Mouse (Mus musculus) spleen, postnatal 36 days (tissue): Measurements from ENCODE around the gene Arhgef12.

Experiments used
- DNase-seq, 2 experiments: peaks; one replicate each; pipeline ENCODE4 v3.0.0; 2022; ENCODE audit warnings: low spot score in 2 of 2, mixed read lengths in 1 of 2

The Arhgef12 gene

DNA sequence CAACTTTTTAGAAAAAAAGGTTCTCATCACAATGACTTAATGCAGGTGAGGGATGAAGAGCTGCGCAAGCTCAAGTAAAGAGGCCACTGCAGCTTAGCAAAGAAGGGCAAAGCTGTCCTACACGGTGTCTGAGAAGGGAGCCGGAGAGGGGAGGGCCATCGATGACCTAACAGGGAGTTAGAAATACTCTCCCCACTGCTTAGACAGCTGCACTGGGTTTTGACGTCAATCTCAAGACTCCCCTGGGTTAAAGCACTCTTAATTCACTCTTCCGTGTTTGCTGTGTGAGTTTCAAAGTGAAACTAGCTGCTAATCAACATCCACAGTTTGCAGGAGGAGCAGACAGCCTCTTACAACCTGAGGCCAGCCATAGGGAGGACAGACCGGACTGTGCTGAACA, 30.9 kb downstream of the Arhgef12 start:
- DNase-seq, result no peak

DNA sequence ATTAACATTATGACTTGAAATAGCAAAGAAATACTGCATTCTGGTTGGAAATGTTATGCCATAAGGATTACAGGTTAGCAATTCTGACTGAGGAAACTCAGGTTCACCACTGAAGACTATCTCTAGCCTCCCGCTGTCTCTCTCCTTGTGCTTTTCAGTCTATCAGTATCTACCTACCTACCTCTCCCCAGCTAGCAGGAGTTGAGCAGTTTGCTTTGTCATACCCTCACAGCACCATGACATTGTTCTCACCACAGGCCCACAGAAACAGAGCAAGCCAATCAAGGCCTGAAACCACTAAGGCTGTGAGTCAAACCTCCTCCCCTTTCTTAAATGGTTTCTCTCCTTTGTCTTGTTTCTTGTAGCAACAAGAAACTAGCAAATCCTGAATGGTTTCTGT, 32.4 kb downstream of the Arhgef12 start:
- DNase-seq, result no peak

DNA sequence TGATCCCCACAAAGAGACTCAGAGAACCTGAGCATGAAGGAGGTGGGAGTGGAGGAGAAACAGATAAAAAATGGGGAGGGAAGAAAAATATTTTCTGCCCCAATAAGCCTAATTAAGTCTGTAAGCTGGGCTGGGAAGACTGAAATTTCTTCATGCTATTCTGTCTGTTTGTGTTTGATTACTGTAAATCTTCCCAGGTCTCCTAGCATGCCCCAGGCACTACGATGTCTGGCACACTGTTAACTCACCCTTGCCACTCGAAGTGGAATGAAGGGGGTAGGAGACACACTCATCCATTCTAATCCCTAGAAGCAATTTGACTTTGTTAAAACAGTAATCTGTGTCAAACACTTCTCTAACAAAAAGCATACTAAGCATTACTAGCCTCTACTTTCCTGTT, 35.3 kb downstream of the Arhgef12 start:
- DNase-seq, result no peak

DNA sequence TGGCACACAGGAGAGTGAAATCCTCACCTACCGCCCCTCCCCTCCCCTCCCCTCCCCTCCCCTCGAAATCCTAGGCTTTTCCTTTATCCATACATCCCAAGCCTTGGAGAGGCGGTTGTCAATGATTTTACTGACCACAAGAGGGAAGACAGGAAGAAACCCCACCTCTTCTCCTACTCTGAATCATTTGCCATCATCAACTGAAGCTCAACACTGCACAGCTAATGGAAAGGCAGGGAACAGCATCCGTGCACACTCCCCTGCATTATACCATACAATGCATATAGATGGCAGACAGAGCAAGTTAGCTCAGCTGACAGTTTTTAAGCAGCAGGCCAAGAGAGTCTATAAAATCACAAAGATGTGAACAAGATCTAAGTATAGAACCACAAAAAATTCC, 35.9 kb downstream of the Arhgef12 start:
- DNase-seq, result no peak

DNA sequence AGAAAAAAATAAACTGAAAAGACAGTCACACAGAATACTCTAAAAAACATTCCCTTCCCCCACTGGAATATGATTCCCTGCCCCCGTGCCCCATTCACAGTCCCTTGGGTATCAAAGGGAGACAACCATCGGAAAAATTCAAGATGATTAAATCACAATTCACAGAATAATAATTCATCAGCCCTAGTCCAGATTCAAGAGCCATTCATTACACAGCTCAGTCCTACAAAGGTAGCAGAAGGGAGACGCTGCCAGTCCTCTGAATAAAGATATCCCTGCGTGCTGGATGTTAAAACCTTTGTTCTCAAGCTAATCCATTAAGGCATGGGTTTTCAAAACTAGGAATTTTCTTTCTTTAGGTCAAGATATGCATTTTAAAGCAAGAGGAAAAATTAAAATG, 36.5 kb downstream of the Arhgef12 start:
- DNase-seq, result no peak

DNA sequence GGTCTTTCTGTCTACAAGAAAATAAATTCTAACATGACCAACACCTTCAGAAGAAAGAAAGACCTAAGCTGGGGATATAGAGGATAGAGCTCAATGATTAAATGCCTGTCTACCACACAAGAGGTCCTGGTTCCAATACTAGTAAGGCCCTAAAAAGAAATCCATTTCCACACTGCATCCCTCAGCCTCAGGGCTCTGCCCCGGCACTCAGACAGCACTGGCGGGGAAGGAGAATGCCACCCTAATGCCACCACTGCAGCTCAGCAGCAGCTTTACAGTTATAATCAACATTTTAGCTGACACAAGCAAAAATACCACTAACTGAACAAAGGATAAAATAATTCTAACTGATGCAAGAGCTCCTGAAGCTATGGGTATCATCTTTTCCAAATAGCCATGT, 36.9 kb downstream of the Arhgef12 start:
- no peak for DNase-seq

DNA sequence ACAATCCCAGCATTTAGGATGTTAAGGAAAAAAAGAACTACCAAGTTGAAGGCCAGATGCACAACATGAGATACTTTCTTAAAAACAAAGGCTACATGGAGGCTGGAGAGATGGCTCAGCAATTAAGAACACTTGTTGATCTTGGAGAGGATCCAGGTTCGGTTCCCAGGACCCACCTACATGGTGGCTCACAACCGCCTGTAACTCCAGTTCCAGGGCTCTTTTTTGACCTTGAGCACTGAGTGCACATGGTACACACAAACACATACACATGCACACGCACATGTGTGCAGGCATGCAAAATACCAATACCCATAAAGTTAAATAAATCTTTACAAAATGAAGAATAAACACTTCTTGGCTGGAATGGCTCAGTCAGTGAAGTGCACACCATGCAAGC, 39.1 kb downstream of the Arhgef12 start:
- no peak for DNase-seq

DNA sequence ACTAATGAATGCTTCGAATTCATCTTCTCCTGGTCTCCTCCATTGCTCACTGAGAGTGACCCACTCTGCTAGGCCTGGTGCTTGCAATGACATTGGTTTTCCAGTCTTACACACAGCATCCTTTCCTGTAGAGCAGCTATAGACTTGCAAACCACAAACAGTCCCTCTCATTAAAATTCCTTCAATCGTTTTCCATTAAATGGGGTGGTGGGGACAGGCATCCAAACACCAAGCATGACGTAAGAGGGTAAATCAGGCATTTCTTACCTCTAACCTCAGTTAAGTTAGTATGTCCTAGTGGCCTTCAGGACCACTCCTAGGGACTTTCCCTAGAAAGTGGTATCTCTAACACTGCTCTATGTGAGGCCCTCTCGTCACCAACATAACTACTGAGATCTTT, 41.8 kb downstream of the Arhgef12 start:
- no peak for DNase-seq

DNA sequence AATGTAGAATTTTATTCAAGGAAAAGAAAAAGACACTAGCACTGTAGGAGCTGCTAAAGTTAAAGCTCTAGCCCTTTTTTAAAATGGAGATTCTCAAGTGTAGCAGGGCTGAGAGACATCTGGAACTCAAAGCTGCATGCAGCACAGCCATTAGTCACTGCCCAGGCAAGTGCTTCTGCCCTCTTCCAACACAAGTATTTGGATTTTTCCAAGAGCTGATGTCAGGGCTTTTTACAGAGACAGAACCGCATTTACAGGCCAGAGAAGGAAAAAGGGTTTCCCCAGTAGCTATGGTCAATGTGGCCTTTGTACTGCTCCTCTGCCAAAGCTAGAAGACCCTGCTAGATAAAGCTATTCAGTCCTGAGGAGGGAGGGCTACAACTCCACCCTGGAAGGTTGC, 45.5 kb downstream of the Arhgef12 start:
- no peak for DNase-seq

DNA sequence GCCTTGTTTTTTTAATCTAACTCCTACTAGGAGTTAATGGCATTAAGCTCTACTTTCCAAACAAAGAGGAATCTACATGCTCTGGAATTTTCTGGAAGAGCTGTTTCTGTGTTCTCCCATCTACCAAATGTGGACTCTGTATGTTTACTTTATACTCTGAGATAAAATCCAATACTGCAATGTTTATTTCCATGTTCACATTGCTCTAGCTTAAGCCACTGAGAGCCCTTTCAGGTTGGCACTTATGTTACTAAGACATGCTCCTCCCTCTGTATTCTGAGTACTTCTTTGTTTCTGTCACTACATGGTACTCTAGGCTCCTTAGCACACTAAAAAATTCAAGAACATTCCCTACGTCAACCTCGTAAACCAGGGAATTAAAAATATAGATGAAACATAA, 56.6 kb downstream of the Arhgef12 start:
- DNase-seq, result no peak

DNA sequence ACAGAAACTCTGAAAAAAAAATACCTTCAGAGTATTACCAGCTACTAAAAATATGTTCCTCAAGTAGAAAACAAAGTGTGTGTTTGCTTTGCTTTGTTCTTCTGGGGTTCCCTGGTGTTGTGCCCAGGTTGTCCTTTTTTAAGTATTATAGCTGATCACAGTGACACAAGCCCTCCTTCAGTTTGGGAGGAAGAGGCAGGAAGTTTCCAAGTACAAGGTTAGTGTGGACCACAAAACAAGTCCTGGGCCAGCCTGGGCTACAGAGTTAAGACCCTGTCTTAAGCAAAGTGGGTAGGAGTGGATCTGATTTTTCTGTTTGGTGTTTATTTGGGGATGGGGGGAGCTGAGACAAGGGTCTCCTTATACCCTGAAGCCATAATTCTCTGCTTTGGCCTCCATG, 62.6 kb downstream of the Arhgef12 start:
- no peak for DNase-seq

DNA sequence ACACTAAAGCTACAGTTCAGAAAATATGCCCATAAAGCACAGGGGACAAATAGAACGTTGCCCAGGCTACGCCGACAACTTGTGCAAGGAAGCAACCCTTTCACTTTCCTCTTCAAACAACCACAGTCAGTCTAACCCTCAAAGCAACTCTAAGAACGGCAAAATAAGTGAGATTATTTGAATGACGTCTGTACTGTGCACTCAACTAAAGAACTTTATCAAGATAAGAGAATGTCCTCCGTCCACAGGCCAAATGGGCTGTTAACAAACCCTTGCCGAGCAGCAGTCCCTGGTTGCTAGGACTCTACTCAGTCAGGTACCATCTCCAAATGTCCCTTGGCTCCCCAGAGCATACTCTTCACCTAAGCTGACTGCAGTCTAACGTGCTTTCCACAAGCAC, 68.6 kb downstream of the Arhgef12 start:
- no peak for DNase-seq

DNA sequence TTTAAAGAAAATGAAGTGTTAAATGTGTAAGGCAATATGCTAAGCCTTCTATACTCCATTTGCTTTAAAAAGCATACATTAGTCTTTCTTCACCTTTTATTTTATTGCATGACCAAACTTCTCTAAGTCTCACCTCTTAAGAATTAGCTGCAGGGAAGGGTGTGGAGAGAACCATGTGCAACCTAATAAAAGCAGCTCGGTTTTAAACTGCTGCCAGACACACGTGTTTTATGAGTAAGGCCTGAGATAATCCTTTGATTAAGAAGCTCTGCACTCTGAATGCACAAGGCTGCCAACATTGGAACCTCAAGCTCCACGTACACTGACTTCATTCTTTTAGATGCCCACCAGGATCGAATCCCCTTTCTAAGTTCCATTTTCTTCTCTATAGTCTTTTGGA, 71.8 kb downstream of the Arhgef12 start:
- no peak for DNase-seq

DNA sequence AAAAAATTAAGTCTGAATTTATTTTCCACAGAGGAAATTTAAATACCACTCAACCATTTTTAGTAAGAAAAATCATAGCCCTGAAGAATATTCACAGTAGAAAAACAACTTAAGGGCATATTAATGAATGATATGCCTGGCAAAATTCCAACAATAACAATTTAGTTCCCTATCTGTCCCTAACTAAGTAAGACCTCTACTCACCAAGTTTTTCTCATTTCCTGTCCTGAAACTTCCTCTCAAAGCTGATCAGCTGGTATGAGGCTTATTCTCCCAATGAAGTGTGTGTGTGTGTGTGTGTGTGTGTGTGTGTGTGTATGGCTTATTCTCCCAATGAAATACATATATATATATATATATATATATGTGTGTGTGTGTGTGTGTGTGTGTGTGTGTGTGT, 72.8 kb downstream of the Arhgef12 start:
- DNase-seq, result no peak

DNA sequence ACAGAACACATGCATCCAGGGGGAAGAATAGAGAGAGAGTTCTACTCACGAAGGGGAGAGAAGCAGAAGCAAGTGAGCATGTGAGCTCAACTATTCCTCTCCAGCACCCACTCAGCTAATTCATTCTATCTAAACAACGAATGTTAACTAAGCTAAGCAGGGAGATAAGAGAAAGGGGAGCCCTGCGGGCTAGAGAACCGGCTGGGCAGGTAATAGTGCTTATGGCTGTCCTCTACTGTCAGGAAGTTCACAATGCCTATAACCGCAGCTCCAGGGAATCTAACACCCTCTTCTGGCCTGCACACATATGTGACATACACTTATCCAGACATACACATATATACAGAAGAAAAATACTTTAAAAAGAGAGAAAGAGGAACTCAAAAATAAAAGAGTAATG, 79.3 kb downstream of the Arhgef12 start:
- no peak for DNase-seq

DNA sequence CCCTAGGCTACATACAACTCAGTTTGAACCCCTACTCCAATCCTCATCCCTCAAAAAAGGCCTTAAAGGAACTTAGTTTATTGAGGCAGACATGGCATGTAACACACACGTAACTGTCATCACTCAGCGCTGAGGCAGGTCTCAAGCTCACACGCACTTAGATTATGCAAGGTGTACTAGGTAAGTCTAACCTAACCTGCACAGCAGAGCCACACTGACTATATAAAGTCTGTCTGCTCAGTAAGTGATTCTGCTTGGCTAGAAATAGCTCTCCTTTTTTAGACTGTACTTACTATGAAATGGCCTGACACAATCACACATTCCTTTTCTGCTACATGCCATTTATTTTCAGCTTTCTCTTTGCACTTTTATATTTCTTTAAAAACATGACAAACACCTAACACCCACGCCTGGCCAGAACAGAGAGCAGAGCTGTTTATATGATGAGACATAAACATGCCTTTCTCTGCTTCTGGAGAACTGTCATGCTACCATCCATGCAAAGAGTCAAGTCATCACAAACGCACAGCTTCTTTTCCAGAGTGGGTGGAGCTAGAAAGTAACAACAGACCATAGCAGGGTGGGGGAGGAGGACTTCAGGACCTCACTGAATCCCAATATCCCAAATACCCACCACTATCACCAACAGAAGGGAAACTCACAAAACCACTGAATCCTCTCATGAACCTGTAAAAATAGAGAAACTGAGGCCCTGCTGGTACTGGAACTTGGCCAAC, 85.4 kb downstream of the Arhgef12 start:
- DNase-seq, result no peak

DNA sequence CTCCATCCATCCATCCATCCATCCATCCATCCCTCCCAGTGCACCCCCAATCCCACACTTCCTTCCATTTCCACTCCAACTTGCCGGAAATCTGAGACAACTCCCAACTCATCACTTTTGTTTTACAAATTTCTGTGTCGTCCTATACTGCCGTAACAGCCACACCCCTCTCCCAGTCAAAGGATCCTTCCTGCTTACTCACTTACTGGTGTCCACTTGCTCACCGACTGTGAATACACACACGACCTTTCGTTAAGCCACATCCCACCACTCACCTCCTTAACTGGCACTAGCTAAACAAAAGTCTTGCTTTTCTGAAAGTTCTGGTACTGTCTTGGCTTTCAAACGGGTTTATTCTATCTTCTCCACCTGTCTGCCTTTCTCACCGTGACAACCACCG, 87.4 kb downstream of the Arhgef12 start:
- no peak for DNase-seq

DNA sequence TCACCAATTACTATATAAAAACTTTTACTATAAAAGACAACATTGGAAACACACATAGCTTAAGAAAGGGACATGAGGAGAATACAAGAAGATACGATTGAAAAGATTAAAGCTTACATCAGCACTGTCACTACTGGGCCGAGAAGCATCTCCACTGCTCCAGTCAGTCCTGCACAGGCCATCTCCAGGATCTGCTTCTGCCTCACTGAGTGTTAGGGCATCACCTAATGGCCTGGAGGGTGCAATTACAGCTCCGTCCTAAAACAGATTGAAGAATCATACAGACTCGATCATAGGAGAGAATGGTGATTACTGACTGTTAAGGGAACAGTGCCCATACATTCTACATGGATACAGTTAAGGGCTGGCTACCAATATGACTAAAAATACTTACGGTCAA, 91.3 kb downstream of the Arhgef12 start:
- DNase-seq, result no peak

DNA sequence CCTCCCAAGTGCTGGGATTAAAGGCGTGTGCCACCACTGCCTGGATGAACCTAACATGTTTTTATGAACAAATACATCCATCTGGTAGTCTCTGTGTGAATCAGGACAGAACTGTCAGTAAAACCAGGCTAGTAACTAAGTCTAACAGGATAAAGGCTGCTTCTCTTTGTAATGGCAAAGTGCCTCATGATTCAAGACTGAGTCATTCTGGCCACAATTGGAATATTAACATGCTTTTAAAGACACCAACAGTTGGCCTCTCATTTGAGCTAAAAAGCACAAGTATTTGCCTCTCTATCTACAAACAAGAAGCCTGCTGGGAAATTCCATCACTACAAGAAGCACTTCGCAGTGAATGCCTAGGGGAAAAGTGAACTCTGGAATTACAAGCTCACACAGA, 91.7 kb downstream of the Arhgef12 start:
- no peak for DNase-seq

DNA sequence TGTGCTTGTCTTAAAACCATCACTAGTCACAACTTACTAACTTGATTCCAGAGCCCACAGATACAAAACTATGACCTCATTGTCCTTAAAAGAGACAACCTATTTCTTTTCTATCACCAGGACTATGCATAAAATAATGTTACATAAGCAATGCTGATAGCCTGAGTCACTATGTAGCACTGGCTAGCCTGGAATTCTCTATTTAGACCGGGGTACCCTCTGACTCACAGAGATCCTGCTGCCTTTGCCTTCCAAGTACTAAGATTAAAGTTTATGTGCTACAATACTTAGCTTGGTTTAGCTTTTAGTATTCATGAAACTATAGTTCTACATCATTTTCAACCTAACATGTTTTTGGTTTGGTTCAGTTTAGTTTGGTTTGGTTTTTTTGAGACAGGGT, 92.2 kb downstream of the Arhgef12 start:
- no peak for DNase-seq

DNA sequence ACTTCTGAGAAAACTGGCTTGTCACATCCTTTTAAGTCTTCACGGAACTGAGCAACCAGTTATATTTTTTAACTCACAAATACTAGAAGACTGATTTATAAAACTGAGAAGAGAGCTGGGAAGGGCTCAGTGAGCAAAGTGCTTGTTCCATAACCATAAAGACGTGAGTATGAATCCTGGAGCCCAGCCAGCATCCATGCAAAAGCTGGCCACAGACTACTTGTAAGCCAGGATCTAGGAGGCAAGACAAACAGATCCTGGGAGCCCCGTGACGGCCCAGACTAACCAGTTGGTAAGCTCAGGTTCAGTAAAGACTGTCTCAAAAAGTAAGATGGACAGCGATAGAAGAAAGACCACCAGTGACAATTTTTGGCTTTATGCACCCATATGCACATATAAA, 94.5 kb downstream of the Arhgef12 start:
- DNase-seq, result no peak

DNA sequence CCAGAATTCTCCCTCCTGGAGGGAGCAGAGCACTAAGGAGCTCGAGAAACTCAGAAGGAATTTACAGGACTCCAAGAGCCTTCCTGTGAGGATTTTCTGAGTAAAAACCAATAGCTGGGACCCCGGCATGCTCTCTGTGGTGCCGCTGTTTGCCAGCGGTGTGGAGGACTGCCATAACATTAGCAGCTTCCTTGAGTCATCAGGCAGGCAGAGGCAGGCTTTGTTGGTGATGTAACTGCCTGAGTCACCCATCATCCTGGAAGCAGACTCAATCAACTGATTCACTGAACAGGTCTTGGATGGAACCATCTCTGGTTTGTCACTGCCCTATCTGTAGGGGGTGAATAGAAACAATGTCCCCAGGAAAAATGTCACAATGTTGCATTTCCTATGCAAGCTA, 96.0 kb downstream of the Arhgef12 start:
- no peak for DNase-seq

DNA sequence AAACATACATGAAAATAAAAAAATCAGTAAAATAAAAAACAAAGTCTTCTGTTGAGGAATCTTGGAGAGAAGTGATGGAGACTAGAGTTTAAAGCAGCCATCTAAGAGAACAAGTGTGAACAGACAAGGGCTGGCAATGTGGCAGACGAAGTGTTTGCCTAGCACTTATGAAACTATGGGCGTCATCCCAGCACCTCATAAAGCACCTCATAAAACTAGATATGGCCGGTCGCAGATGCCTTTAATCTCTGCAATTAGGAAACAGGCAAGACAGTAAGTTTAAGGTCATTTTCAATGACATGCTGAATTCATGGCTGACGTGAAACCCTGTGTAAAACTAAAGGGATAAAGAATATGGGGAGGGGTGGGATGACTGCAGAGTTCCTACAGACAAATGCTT, 103.2 kb downstream of the Arhgef12 start:
- DNase-seq, result no peak

DNA sequence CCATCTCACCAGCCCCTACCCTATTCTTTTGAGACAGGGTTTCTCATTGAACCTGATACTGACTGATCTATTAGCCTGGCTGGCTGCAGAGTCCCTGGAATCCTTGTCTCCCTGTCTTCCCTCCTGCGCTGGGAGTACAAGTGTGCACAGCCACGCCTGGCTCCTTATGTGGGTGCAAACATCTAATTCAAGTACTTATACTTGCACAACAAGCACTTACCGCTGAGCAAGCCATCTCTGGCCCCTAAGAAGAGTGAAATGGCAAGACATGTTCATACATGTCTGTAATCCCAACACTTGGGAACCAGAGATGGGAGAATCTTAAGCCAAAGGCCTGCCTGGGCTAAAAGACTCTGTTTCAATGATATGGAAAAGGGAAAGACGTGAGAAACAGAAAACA, 104.0 kb downstream of the Arhgef12 start:
- no peak for DNase-seq
